Mouse (Mus musculus): ENCODE results near the gene Gm5150.

DNA sequence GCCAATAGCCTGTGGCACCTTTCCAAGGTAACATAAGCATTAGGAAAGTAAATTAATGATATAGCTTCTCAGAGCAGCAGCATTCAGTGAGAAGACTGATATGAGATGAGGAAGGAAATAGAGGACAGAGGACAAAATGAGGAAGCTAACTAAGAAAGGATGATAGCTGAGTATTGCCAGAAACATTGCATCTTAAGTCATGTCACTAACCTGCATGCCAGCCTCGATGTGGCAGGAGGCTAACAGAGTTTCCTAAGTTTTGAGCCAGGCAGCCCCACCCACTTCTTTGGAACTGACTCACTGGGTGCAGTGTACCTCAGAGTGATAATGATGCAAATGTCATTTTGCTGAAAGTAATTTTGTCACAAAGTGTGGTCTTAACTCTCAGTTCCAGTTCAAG is 16.0 kb upstream of the Gm5150 start:
- TF ChIP-seq CTCF (IDR thresholded peaks at IDR 0.05; ENCODE audit: borderline replicate concordance, control insufficient read depth, extremely low read depth, insufficient read depth, low read length, poor library complexity) (no peak), POLR2A (IDR thresholded peaks at IDR 0.05; ENCODE audit: control insufficient read depth, extremely low read depth, insufficient read depth, low read length, poor library complexity) (no peak)
